Mouse (Mus musculus): Measurements from ENCODE around the gene Stac3. TPM values are rescaled to one million over a fixed set of nuclear protein-coding genes. Genes with fewer than 3 reads are reported as not detected.

Stac3 gene
- total RNA-seq, 1 experiment = 1.1 TPM

DNA sequence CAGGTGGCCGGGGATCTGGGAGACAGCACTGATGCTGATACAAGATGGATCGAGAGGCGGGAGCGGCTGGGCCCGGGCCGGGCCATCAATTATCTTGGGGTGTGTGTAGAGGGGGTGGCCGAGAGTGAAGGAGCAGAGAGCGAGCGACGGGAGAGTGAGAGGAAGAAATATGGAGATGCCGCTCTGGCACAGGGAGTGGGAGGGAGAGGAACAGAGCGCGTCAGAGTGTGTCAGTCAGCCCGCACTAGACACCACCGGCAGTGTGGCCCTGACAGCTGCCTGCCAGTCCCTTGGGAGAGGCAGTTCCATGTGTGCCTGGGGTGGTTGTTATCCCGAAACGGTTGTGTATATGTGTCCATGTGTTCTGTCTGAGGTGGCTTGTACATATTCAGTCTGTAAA is 26.0 kb downstream of the Stac3 start:
- no peak for DNase-seq (ENCODE audit: low read depth, low spot score)
- Histone ChIP-seq H3K9ac (ENCODE audit: insufficient read depth, low read depth, low read length, poor library complexity, severe bottlenecking) (no peak overlapping the region), H3K4me1 (ENCODE audit: control insufficient read depth in 2 of 2, insufficient read depth in 2 of 2, low read length in 2 of 2, poor library complexity in 1 of 2) (peaks cover 0 to 17% of the 10 kb centered on the region in 2 experiments; a peak in 2 of 4 replicates), H3K4me3 (ENCODE audit: insufficient read depth in 1 of 2, low read depth in 1 of 2, low read length in 2 of 2, poor library complexity in 1 of 2, severe bottlenecking in 1 of 2) (no peak overlapping the region), H3K36me3 (ENCODE audit: control insufficient read depth, insufficient read depth, low read length, poor library complexity, severe bottlenecking) (no peaks in the 10 kb centered on the region), H3K27ac (ENCODE audit: insufficient read depth, low read depth, low read length, poor library complexity, severe bottlenecking) (no peak overlapping the region), H3K9me3 (ENCODE audit: control insufficient read depth, insufficient read depth, low read depth, low read length) (no peaks in the 10 kb centered on the region)
- in situ Hi-C loops (cut with MboI; ENCODE audit: low sequenced_read_pairs in 2 of 2, unreplicated experiment in 2 of 2) = no loop called here
- TF ChIP-seq CHD2 (IDR thresholded peaks at IDR 0.05; ENCODE audit: low read depth, low read length) = no peak
- TF ChIP-seq ZC3H11A (IDR thresholded peaks at IDR 0.05; ENCODE audit: borderline replicate concordance, low read depth, low read length) = no peak
- no peak for TF ChIP-seq MAFK (IDR thresholded peaks at IDR 0.05; ENCODE audit: insufficient read depth, low read depth, low read length)
- TF ChIP-seq HCFC1 (IDR thresholded peaks at IDR 0.05; ENCODE audit: borderline replicate concordance, insufficient read depth, low read length) = no peak
- TF ChIP-seq ZNF384 (IDR thresholded peaks at IDR 0.05; ENCODE audit: low read depth, low read length) = no peak

DNA sequence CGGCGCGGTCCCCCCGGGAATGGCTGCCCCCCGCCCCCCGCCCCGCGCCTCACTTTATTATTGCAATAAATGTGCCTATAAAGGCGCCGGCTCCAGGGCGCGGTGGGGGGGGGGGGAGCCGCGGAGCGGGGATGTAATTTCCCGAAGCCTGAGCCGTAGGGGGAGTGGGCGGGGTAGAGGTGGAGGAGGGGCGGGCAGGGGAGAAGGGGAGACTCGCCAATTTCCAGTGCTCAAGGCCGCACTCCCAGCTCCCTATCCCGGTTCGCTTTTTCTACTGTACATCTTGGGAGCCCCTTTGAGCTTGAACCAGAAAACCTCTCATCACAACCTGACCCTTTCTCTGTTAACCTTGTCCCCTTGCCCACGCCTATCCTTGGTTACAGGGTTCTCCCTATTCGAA is 29.5 kb downstream of the Stac3 start:
- Histone ChIP-seq H3K36me3 (ENCODE audit: control insufficient read depth, insufficient read depth, low read length, poor library complexity, severe bottlenecking) (no peaks in the 10 kb centered on the region), H3K9ac (ENCODE audit: insufficient read depth, low read depth, low read length, poor library complexity, severe bottlenecking) (no peak overlapping the region), H3K9me3 (ENCODE audit: control insufficient read depth, insufficient read depth, low read depth, low read length) (no peaks in the 10 kb centered on the region), H3K27ac (ENCODE audit: insufficient read depth, low read depth, low read length, poor library complexity, severe bottlenecking) (no peak overlapping the region), H3K4me1 (ENCODE audit: control insufficient read depth in 2 of 2, insufficient read depth in 2 of 2, low read length in 2 of 2, poor library complexity in 1 of 2) (peaks cover 1 to 17% of the 10 kb centered on the region in 2 experiments; a peak in 2 of 4 replicates), H3K4me3 (ENCODE audit: insufficient read depth in 1 of 2, low read depth in 1 of 2, low read length in 2 of 2, poor library complexity in 1 of 2, severe bottlenecking in 1 of 2) (no peak overlapping the region; a peak in 1 of 4 replicates)
- no peak for TF ChIP-seq CHD2 (IDR thresholded peaks at IDR 0.05; ENCODE audit: low read depth, low read length)
- TF ChIP-seq MAFK (IDR thresholded peaks at IDR 0.05; ENCODE audit: insufficient read depth, low read depth, low read length) = no peak
- no peak for TF ChIP-seq ZNF384 (IDR thresholded peaks at IDR 0.05; ENCODE audit: low read depth, low read length)
- no peak for TF ChIP-seq HCFC1 (IDR thresholded peaks at IDR 0.05; ENCODE audit: borderline replicate concordance, insufficient read depth, low read length)
- no peak for TF ChIP-seq ZC3H11A (IDR thresholded peaks at IDR 0.05; ENCODE audit: borderline replicate concordance, low read depth, low read length)
- in situ Hi-C loops (cut with MboI; ENCODE audit: low sequenced_read_pairs in 2 of 2, unreplicated experiment in 2 of 2) = no loop called here
- DNase-seq (ENCODE audit: low read depth, low spot score) = no peak

DNA sequence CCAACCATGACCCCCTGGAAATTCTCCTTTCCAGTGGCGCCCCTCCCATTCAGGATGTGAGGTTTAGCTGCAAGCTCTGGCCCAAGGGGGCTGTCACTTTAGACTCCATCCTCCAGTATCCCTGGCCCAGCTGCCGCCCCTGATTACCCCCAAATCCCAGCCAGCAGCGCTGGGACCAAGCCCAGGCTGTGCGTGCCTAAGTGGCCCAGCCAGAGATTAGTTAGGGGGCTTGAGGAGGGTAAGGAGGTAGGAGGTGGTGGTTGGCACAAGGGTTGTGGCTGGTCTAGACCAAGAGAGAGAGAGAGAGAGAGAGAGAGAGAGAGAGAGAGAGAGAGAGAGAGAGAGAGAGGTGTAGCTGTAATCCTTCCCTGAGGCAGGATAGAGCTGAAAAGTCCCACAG is 30.1 kb downstream of the Stac3 start:
- Histone ChIP-seq H3K9me3 (ENCODE audit: control insufficient read depth, insufficient read depth, low read depth, low read length) (no peaks in the 10 kb centered on the region), H3K27ac (ENCODE audit: insufficient read depth, low read depth, low read length, poor library complexity, severe bottlenecking) (no peak overlapping the region), H3K9ac (ENCODE audit: insufficient read depth, low read depth, low read length, poor library complexity, severe bottlenecking) (no peak overlapping the region), H3K4me1 (ENCODE audit: control insufficient read depth in 2 of 2, insufficient read depth in 2 of 2, low read length in 2 of 2, poor library complexity in 1 of 2) (peaks cover 1 to 20% of the 10 kb centered on the region in 2 experiments; a peak in 2 of 4 replicates), H3K4me3 (ENCODE audit: insufficient read depth in 1 of 2, low read depth in 1 of 2, low read length in 2 of 2, poor library complexity in 1 of 2, severe bottlenecking in 1 of 2) (no peak overlapping the region), H3K36me3 (ENCODE audit: control insufficient read depth, insufficient read depth, low read length, poor library complexity, severe bottlenecking) (no peaks in the 10 kb centered on the region)
- in situ Hi-C loops (cut with MboI; ENCODE audit: low sequenced_read_pairs in 2 of 2, unreplicated experiment in 2 of 2) = no loop called here
- no peak for TF ChIP-seq ZC3H11A (IDR thresholded peaks at IDR 0.05; ENCODE audit: borderline replicate concordance, low read depth, low read length)
- no peak for TF ChIP-seq ZNF384 (IDR thresholded peaks at IDR 0.05; ENCODE audit: low read depth, low read length)
- TF ChIP-seq HCFC1 (IDR thresholded peaks at IDR 0.05; ENCODE audit: borderline replicate concordance, insufficient read depth, low read length) = no peak
- no peak for DNase-seq (ENCODE audit: low read depth, low spot score)

DNA sequence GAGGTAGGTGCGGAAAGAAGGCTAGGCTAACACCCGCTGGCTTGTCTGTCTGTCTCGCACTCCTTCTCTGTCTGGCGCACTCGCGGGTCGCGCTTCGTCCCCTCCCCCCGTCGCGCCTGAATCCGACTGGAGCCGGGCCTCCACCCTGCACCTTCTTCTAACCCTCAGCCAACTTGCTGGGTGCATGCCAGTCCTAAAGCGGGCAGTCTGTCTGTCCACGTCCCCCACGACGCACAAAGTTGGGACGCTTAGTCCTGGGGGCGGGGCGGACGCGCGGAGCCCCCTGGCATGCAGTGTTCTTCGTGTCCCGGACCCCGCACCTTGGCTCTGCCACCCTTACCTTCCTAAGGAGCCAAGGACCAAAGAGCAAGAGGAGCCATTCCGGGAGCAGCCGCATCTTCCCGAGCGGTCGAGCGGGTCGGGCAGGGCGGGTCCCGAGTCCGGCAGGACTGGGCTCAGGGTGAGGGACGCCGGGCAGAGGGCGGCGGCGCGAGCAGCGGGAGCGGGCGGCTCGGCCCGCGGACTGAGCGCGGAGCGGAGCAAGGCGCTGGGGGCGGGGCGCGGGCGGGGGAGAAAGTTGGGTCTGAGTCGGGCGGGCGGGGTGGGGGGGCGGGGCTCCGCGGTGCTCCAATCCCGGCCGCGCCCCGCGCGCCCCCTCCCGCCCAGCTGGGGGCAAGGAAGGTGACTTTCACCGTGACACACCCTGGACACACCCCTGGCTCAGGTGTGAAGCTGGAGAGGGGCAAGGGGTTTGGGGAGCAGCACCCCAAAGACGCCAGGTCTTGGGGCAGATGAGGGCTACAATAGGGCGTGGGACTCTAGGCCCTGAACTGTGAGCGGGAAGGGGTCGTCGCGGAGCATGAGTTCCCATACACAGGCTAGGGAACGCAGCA is 32.8 kb downstream of the Stac3 start, which contains the start of gene Nxph4:
TSS of gene Nxph4 (minus strand) at position 524 of the 893 bp plus-strand sequence.
- Histone ChIP-seq H3K9ac (ENCODE audit: insufficient read depth, low read depth, low read length, poor library complexity, severe bottlenecking) (peak within 1 kb of the TSS; percentile 48; the same call in 1 of the 2 replicates), H3K4me3 (ENCODE audit: insufficient read depth in 1 of 2, low read depth in 1 of 2, low read length in 2 of 2, poor library complexity in 1 of 2, severe bottlenecking in 1 of 2) (peak within 1 kb of the TSS; percentile 73), H3K4me1 (ENCODE audit: control insufficient read depth in 2 of 2, insufficient read depth in 2 of 2, low read length in 2 of 2, poor library complexity in 1 of 2) (peaks cover 1 to 31% of the 10 kb centered on the region in 2 experiments; a peak in 2 of 4 replicates), H3K36me3 (ENCODE audit: control insufficient read depth, insufficient read depth, low read length, poor library complexity, severe bottlenecking) (no peaks in the 10 kb centered on the region; the same call in 1 of the 2 replicates), H3K27ac (ENCODE audit: insufficient read depth, low read depth, low read length, poor library complexity, severe bottlenecking) (no peak within 1 kb of the TSS), H3K9me3 (ENCODE audit: control insufficient read depth, insufficient read depth, low read depth, low read length) (no peaks in the 10 kb centered on the region)
- no peak for DNase-seq (ENCODE audit: low read depth, low spot score)
- in situ Hi-C loops (cut with MboI; ENCODE audit: low sequenced_read_pairs in 2 of 2, unreplicated experiment in 2 of 2) = no loop called here
- TF ChIP-seq HCFC1 (IDR thresholded peaks at IDR 0.05; ENCODE audit: borderline replicate concordance, insufficient read depth, low read length) = no peak
- TF ChIP-seq MAFK (IDR thresholded peaks at IDR 0.05; ENCODE audit: insufficient read depth, low read depth, low read length) = no peak
- no peak for TF ChIP-seq ZC3H11A (IDR thresholded peaks at IDR 0.05; ENCODE audit: borderline replicate concordance, low read depth, low read length)
- no peak for TF ChIP-seq CHD2 (IDR thresholded peaks at IDR 0.05; ENCODE audit: low read depth, low read length)
- no peak for TF ChIP-seq ZNF384 (IDR thresholded peaks at IDR 0.05; ENCODE audit: low read depth, low read length)
